In genomic region chr11:119807431-119808031, GRCm38 (mm10) we compare ENCODE assay signal across 10 mouse cellular contexts.
DNase-seq lines count a peak whose midpoint lies in the region; ATAC-seq and TF ChIP-seq lines count a peak whose summit lies in the region.
"Had no signal": no experiment of that assay in that cellular context is flagged by ENCODE, and none has a peak within 500 bp of the region (broad histone marks: within the 10 kb centered on the region; RNA-seq: fewer than 3 reads in every experiment).

No protein-coding gene starts in this region.

- no peak overlapping the region for H3K4me2 ChIP-seq in forebrain, embryonic 15.5 days (replicated peaks)
- no peak overlapping the region for H3K4me2 ChIP-seq in forebrain, postnatal 0 days (ENCODE audit: low read depth)
- H3K4me2 ChIP-seq in hindbrain, embryonic 13.5 days, result no peak overlapping the region

- H3K9me3 ChIP-seq in forebrain, embryonic 15.5 days, result no peaks in the 10 kb centered on the region
- no peaks in the 10 kb centered on the region; the same call in 1 of the 2 replicates for H3K9me3 ChIP-seq in forebrain, postnatal 0 days (ENCODE audit: low read length)
- H3K9me3 ChIP-seq in hindbrain, embryonic 13.5 days, result no peaks in the 10 kb centered on the region

- no peak overlapping the region for H3K9ac ChIP-seq in forebrain, embryonic 15.5 days (replicated peaks)
- no peak overlapping the region for H3K9ac ChIP-seq in forebrain, postnatal 0 days
- H3K9ac ChIP-seq in hindbrain, embryonic 13.5 days, result 0 out of 2 replicates have a peak overlapping the region, but pooled peaks have one; percentile 10

- peaks cover 8% of the 10 kb centered on the region for H3K4me1 ChIP-seq in forebrain, embryonic 15.5 days
- H3K4me1 ChIP-seq in forebrain, postnatal 0 days (ENCODE audit: insufficient read depth), result no peaks in the 10 kb centered on the region
- peaks cover 44% of the 10 kb centered on the region for H3K4me1 ChIP-seq in hindbrain, embryonic 13.5 days (replicated peaks)

- H3K27me3 ChIP-seq in forebrain, embryonic 15.5 days, result no peaks in the 10 kb centered on the region
- H3K27me3 ChIP-seq in forebrain, postnatal 0 days (ENCODE audit: insufficient read depth, low read length), result no peaks in the 10 kb centered on the region
- no peaks in the 10 kb centered on the region for H3K27me3 ChIP-seq in hindbrain, embryonic 13.5 days

- ATAC-seq in forebrain, embryonic 15.5 days (replicated peaks), result no peak
- ATAC-seq in forebrain, postnatal 0 days, result no peak
- no peak; the same call in 1 of the 2 replicates for ATAC-seq in hindbrain, embryonic 13.5 days (ENCODE audit: low FRiP score)
- ATAC-seq: forebrain, embryonic 14.5 days had no signal

- 77% methylated on average over 7 of the region's 7 CpGs for WGBS in forebrain, embryonic 15.5 days
- WGBS in forebrain, postnatal 0 days, result 71% methylated on average over 7 of the region's 7 CpGs
- 65% methylated on average over 7 of the region's 7 CpGs for WGBS in hindbrain, embryonic 13.5 days
- WGBS in macrophage (ENCODE audit: missing documents), result 5% methylated on average over 7 of the region's 7 CpGs

- no peak overlapping the region for H3K4me3 ChIP-seq in forebrain, embryonic 15.5 days
- no peak overlapping the region for H3K4me3 ChIP-seq in forebrain, postnatal 0 days (ENCODE audit: low read depth, low read length)
- H3K4me3 ChIP-seq in hindbrain, embryonic 13.5 days, result no peak overlapping the region
- no peak overlapping the region for H3K4me3 ChIP-seq in macrophage (ENCODE audit: inconsistent target)

- H3K79me2 ChIP-seq in macrophage (ENCODE audit: inconsistent target), result no peaks in the 10 kb centered on the region

- H3K27ac ChIP-seq in forebrain, embryonic 15.5 days (replicated peaks), result 0 out of 2 replicates have a peak overlapping the region, but pooled peaks have one; percentile 23
- H3K27ac ChIP-seq in forebrain, postnatal 0 days (ENCODE audit: low read depth, low read length), result no peak overlapping the region
- peak overlapping the region; percentile 80 for H3K27ac ChIP-seq in hindbrain, embryonic 13.5 days
- H3K27ac ChIP-seq in macrophage, result peak overlapping the region; percentile 79

- no peak for TF ChIP-seq CTCF in forebrain, postnatal 0 days (IDR thresholded peaks at IDR 0.05; ENCODE audit: low read depth)

- H3K36me3 ChIP-seq in forebrain, embryonic 15.5 days, result peaks cover 5% of the 10 kb centered on the region; the same call in 1 of the 2 replicates
- H3K36me3 ChIP-seq in forebrain, postnatal 0 days (ENCODE audit: insufficient read depth), result no peaks in the 10 kb centered on the region; the same call in 1 of the 2 replicates
- H3K36me3 ChIP-seq in hindbrain, embryonic 13.5 days, result peaks cover 9% of the 10 kb centered on the region
- H3K36me3 ChIP-seq in macrophage (ENCODE audit: inconsistent target), result peaks cover 8% of the 10 kb centered on the region; the same call in 1 of the 2 replicates

- DNase-seq in forebrain, postnatal 0 days, result no peak
- DNase-seq in 3T3-L1 (ENCODE audit: low read depth, low spot score), result peak; percentile 48
- no peak for DNase-seq in cerebellum, adult 18-20 months
- DNase-seq in ovary, postnatal 10 days (ENCODE audit: low spot score), result no peak
- DNase-seq in kidney, adult 9 months, result no peak
- DNase-seq: cerebellum, adult 11 months had no signal
